Mouse (Mus musculus) bone marrow, adult 2 months (tissue): ENCODE measurements around the gene Tnni3.

Experiments used
- CTCF ChIP-seq: fragments of 200-500 bp; IDR thresholded peaks from 2 replicates; pipeline ENCODE4 v1.5.1; 2011; ENCODE audit warnings: low read length, control low read depth; ENCODE audit not compliant: control insufficient read depth, insufficient read depth
- POLR2A ChIP-seq: fragments of 200-500 bp; IDR thresholded peaks from 2 replicates; pipeline ENCODE4 v1.6.1; 2011; ENCODE audit warnings: low read depth, mild to moderate bottlenecking, control low read depth, low read length, borderline replicate concordance; ENCODE audit not compliant: control insufficient read depth

DNA sequence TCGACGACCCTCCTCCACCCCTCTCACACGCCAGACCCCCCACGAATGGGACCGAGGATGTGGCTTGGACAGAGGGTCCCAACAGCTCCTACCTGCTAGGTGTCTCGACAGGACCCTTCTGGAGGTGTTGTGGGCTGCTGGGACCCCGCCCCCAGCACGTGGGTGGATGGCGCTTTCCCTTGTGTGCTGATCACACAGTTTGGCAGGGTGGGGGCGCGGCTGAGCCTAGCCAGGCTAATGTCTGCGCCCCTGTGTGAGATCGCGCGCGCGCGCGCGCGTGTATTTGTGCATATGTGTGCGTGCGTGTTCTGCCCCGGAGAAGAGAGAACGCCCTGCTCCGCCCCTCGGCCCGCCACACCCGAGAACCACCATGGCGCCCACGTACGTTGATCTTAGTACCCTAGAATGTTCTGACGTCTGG lies 23.2 kb upstream of the Tnni3 start, which contains the start of gene Syt5:
- TF ChIP-seq CTCF (no peak), POLR2A (no peak)
